Mouse (Mus musculus) megakaryocyte, embryonic 14.5 days (primary cell): ENCODE measurements around the gene Agap1.

Experiments
- FLI1 ChIP-seq: IDR thresholded peaks from 2 replicates; pipeline ENCODE4 v1.6.1; 2012; ENCODE audit warnings: low read length, inconsistent platforms, mixed read lengths
- GATA1 ChIP-seq: IDR thresholded peaks from 3 replicates; pipeline ENCODE4 v1.6.1; 2012; ENCODE audit warnings: mixed read lengths, low read length, inconsistent platforms, borderline replicate concordance

DNA sequence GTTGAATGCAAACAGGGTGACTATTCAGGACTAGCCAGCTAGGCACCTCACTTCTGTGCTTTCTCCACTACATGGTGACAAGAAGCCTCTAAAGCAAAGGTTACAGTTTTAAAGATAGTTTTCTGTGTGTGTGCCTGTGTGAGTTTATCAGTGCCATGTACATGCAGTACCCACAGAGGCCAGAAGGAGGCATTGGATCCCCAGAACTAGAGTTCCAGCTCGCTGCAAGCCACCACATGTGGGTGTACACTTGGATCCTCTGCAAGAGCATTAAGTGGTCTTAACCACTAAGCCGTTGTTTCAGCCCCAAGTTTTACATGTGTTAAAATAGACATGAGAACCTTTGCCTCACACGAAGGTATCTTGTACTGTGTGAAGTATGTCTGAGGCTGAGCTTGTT is 219.1 kb downstream of the Agap1 start:
- TF ChIP-seq GATA1 = no peak
- no peak for TF ChIP-seq FLI1
